Mouse (Mus musculus) inflammation-experienced regulatory T-cells, adult 16 weeks (primary cell): Measurements from ENCODE around the gene Olfr1023. TPM values are rescaled to one million over a fixed set of nuclear protein-coding genes. Genes with fewer than 3 reads are reported as not detected.

Experiments used
- polyA plus RNA-seq: library from polyadenylated mRNA; unstranded; fragments of 100-300 nt; shearing (Covaris generic); gene quantifications from one replicate; pipeline ENCODE4 v1.2.1, GENCODE M21; 2017

Olfr1023 gene
- not detected for polyA plus RNA-seq

DNA sequence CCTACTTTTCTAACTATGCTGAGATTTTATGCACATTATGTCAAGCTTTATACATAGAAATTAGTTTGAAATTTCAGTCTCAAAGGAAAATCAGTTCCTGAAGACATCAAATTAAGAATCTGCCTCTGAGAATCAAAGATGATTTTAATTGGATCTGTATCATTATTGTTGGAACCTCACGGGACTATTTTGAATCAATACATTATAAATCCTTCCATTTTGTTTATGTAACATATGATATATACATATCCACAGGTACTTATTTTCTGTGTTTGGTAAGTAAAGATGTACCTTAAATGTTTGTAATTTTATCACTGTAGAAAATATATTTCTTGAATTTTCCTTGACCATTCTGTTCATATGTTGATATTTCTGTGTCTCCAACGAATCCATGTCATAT is at the start of gene Olfr1023:
Gene Olfr1023, plus strand, starts transcription at position 301 of the 400 bp plus-strand sequence.

GRCm38 (mm10) chr2:85845383-85845782 is 40.1 kb upstream of the Olfr1023 start, which contains the start of gene Olfr1019:
Olfr1019 (minus strand) TSS chr2:85845483.

GRCm38 (mm10) chr2:85846730-85847129 is 38.7 kb upstream of the Olfr1023 start, which contains the start of gene Olfr1020:
Olfr1020 (plus strand) TSS chr2:85847030.

DNA sequence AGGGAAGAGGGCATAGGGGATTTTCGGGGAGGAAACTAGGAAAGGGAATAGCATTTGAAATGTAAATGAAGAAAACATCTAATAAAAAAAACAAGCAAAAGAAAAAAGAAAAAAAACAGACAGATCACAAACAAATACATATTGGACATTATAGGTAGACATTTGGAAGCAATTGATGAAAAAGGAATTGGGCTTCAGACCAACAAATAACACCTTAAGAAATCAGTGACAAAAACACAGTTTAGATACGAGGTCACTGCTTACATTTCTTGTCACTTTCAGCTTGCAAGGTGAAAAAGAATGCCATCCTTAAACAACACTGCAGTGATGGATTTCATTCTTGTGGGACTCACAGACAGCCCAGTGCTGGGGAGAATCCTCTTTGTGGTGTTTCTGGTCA is 17.1 kb upstream of the Olfr1023 start, which contains the start of gene Olfr1022:
Gene Olfr1022, plus strand, starts transcription at position 301 of the 400 bp plus-strand sequence.

DNA sequence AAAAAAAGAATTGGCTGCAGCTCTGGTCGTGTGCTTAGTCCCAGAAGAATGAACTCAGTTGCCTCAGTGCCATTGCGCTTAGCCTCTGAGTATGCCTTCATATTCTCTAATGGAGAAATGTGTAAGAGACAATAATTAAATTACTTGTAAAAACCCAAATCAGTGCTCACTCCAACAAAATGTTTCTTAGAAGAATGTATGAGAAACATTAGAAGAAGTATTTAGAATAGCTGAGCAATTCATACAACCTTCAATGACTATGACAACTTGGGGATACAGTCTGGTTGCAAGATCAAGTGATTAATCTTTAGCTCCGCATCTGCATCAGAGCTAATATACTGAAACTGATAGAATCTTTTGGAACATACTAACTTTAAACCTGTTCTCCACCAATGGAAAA is 19.5 kb downstream of the Olfr1023 start, which contains the start of gene Olfr1024:
Gene Olfr1024, minus strand, starts transcription at position 101 of the 400 bp plus-strand sequence.

GRCm38 (mm10) chr2:85914893-85915292 is 29.5 kb downstream of the Olfr1023 start, which contains the start of gene Olfr1025-ps1:
Olfr1025-ps1 (plus strand) TSS chr2:85915193.

DNA sequence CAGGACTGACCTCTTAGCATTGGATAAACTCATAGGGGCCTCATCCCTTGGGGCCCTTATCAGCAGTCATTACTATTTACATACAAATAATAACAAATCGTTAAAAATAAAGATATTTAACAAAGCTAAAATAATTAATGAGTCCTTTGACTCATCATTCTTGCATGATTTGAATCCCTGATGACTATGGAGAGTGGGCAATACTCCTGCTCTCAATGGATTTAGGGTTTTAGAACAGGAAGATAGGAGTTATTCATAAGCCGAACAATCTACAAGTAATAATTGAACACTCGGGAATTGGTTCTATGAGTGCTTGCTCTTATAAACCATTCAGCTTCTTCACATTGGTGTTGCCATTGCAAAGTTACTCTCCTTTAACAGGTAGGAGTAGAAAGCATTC is 35.8 kb downstream of the Olfr1023 start, which contains the start of gene Olfr1026:
Gene Olfr1026, plus strand, starts transcription at position 301 of the 400 bp plus-strand sequence.

Other genes starting within 250 kb of the Olfr1023 start
- not detected for gene Olfr1002, start 234.9 kb upstream of the Olfr1023 start, polyA plus RNA-seq
- not detected for gene Olfr154, start 221.2 kb upstream of the Olfr1023 start, polyA plus RNA-seq
- not detected for gene Olfr1006, start 206.9 kb upstream of the Olfr1023 start, polyA plus RNA-seq
- not detected for gene Olfr1008, start 196.2 kb upstream of the Olfr1023 start, polyA plus RNA-seq
- not detected for gene Olfr1009, start 170.2 kb upstream of the Olfr1023 start, polyA plus RNA-seq
- not detected for gene Olfr1012, start 122.9 kb upstream of the Olfr1023 start, polyA plus RNA-seq
- gene Olfr1013, start 118.5 kb upstream of the Olfr1023 start, polyA plus RNA-seq = not detected
- gene Olfr1014, start 112.9 kb upstream of the Olfr1023 start, polyA plus RNA-seq = not detected
- gene Olfr1015, start 103.6 kb upstream of the Olfr1023 start, polyA plus RNA-seq = not detected
- gene Olfr1016, start 83.1 kb upstream of the Olfr1023 start, polyA plus RNA-seq = not detected
- gene Olfr1018, start 67.2 kb upstream of the Olfr1023 start, polyA plus RNA-seq = not detected
- not detected for gene Olfr1019, start 40.2 kb upstream of the Olfr1023 start, polyA plus RNA-seq
- not detected for gene Olfr1020, start 38.6 kb upstream of the Olfr1023 start, polyA plus RNA-seq
- gene Olfr1022, start 17.0 kb upstream of the Olfr1023 start, polyA plus RNA-seq = not detected
- not detected for gene Olfr1024, start 19.4 kb downstream of the Olfr1023 start, polyA plus RNA-seq
- not detected for gene Olfr1025-ps1, start 29.6 kb downstream of the Olfr1023 start, polyA plus RNA-seq
- gene Olfr1026, start 35.9 kb downstream of the Olfr1023 start, polyA plus RNA-seq = not detected
- gene Olfr1028, start 64.8 kb downstream of the Olfr1023 start, polyA plus RNA-seq = not detected
- not detected for gene Olfr1029, start 88.3 kb downstream of the Olfr1023 start, polyA plus RNA-seq
- not detected for gene Olfr1030, start 93.6 kb downstream of the Olfr1023 start, polyA plus RNA-seq
- gene Olfr1031, start 104.7 kb downstream of the Olfr1023 start, polyA plus RNA-seq = not detected
- not detected for gene Olfr1032, start 119.9 kb downstream of the Olfr1023 start, polyA plus RNA-seq
- not detected for gene Olfr1033, start 135.0 kb downstream of the Olfr1023 start, polyA plus RNA-seq
- not detected for gene Olfr1034, start 160.2 kb downstream of the Olfr1023 start, polyA plus RNA-seq
- gene Olfr1036, start 188.4 kb downstream of the Olfr1023 start, polyA plus RNA-seq = not detected
- gene Olfr1037, start 201.7 kb downstream of the Olfr1023 start, polyA plus RNA-seq = not detected